Mouse (Mus musculus) heart, postnatal 0 days (tissue): ENCODE data around the gene Cyp4f37.
"Not testable (repeated sequence)": the region's sequence is repeated elsewhere in the genome, so short reads cannot be mapped to it uniquely, and the experiment has no call there.

Experiments used
- CTCF ChIP-seq: IDR thresholded peaks from 2 replicates; pipeline ENCODE4 v1.5.1; 2016; ENCODE audit warnings: antibody characterized with exemption, control low read depth, low read depth
- EP300 ChIP-seq: IDR thresholded peaks from 2 replicates; pipeline ENCODE4 v1.6.1; 2016; ENCODE audit warnings: antibody characterized with exemption, low read depth

DNA sequence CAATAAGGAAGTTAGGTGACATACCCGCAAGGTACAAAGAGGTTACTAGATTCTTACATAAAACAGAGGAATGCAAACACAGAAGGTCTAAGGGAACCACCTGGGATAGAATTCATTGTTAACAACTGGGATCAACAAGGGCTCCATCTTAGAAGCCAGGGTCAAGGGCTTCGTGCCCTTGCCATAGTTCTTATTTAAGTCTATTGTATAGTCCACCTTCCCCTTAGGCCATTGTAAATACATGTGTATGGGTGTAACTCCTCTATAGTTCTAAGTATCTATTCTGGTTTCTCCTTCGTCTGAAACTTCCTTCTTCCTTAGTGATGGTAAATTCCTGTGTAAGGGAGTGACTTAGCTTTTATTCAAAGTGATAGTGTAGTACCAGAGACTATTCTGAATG lies 10.9 kb upstream of the Cyp4f37 start:
- not testable (repeated sequence) for TF ChIP-seq CTCF, EP300
